Mouse (Mus musculus) embryonic facial prominence, embryonic 11.5 days (tissue): Measurements from ENCODE around the gene Spryd4. TPM values are rescaled to one million over a fixed set of nuclear protein-coding genes. Genes with fewer than 3 reads are reported as not detected.
A peak's percentile ranks its signal among the peaks of the same experiment; 100 is the strongest.
"Not testable (repeated sequence)": the region's sequence is repeated elsewhere in the genome, so short reads cannot be mapped to it uniquely, and the experiment has no call there.

Experiments used
- ATAC-seq: fragments of 200-750 bp; cut with Nextera tagmentation; replicated peaks from 2 replicates; pipeline ENCODE4 v1.8.0; 2017; ENCODE audit warnings: low read depth; ENCODE audit not compliant: insufficient number of reproducible peaks, low FRiP score, low TSS enrichment
- DNase-seq: peaks from one replicate; pipeline ENCODE4 v3.0.0-alpha.2; 2015; ENCODE audit warnings: low spot score
- H3K27ac ChIP-seq: fragments of 300-500 bp; sonication (generic); replicated peaks from 2 replicates; pipeline ENCODE4 v1.5.1; 2014; ENCODE audit warnings: mild to moderate bottlenecking, low read depth, low read length, control low read depth
- H3K27me3 ChIP-seq: fragments of 300-500 bp; sonication (generic); 2 replicates; pipeline ENCODE4 v1.6.1; 2014; ENCODE audit warnings: mild to moderate bottlenecking, low read length, moderate library complexity, mixed read lengths; ENCODE audit not compliant: control insufficient read depth, insufficient read depth
- H3K36me3 ChIP-seq: fragments of 300-500 bp; sonication (generic); replicated peaks from 2 replicates; pipeline ENCODE4 v1.6.1; 2014; ENCODE audit warnings: low read depth, mild to moderate bottlenecking, low read length, moderate library complexity, mixed read lengths; ENCODE audit not compliant: control insufficient read depth, insufficient read depth
- H3K4me1 ChIP-seq: fragments of 300-500 bp; sonication (generic); 2 replicates; pipeline ENCODE4 v1.6.1; 2014; ENCODE audit warnings: low read length, mixed read lengths; ENCODE audit not compliant: control insufficient read depth, insufficient read depth
- H3K4me2 ChIP-seq: fragments of 300-500 bp; sonication (generic); 2 replicates; pipeline ENCODE4 v1.6.1; 2014; ENCODE audit warnings: low read depth, mild to moderate bottlenecking, control low read depth, low read length, moderate library complexity
- H3K4me3 ChIP-seq: fragments of 300-500 bp; sonication (generic); 2 replicates; pipeline ENCODE4 v1.5.1; 2014; ENCODE audit warnings: low read depth, low read length, control low read depth
- H3K9ac ChIP-seq: fragments of 300-500 bp; sonication (generic); replicated peaks from 2 replicates; pipeline ENCODE4 v1.6.1; 2014; ENCODE audit warnings: mild to moderate bottlenecking, control low read depth, low read length
- H3K9me3 ChIP-seq: fragments of 300-500 bp; sonication (generic); replicated peaks from 2 replicates; pipeline ENCODE4 v1.6.1; 2016; ENCODE audit warnings: mild to moderate bottlenecking, low read length, inconsistent platforms, mixed read lengths; ENCODE audit not compliant: control insufficient read depth
- WGBS: fragments of 180-500 bp; shearing (Covaris S2); extraction: QIAGEN DNeasy Blood & Tissue Kit; methylation state at CpG from one replicate; pipeline ENCODE4 v1.1.7; 2014; 5-methylcytosine and 5-hydroxymethylcytosine counted together
- polyA plus RNA-seq: library from polyadenylated mRNA; unstranded; fragments of >200 nt; fragmentation: Nextera tagmentation; extraction: Ambion mirVana; gene quantifications from 2 replicates; pipeline ENCODE4 v1.2.1, GENCODE M21; 2014

Spryd4 gene
- polyA plus RNA-seq, 1 experiment from 2014 or later, result 30.7 TPM

DNA sequence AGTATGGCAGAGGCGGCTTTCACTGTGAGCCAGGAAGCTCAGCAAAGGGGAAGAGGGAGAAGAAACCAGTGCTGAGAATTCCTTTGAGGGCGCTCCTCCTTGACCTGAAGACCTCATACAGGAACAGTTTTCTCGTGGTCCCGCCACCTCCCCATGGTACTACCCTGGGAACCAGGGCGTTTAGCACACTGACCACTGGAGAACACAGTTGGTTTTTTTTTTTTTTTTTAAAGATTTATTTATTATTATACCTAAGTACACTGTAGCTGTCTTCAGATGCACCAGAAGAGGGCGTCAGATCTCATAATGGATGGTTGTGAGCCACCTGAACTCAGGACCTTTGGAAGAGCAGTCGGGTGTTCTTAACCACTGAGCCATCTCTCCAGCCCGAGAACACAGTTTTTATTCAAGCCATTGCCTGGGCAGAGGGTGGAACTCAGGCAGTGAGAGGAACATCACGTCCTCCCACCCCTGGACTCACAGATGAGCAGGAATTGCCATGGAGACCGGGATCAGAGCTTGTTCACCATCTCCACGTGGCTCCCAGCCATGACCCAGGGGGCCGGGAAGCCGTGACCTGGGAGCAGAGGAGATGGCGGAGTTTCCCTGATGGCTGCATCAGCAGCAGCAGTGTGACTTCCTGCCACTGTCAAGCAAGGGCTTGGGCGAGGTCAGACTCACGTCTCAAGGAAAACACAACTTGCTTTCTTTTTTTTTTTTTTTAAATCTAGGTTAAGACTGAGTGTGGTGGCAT is 10.1 kb upstream of the Spryd4 start:
- DNase-seq, result no peak
- WGBS, result 49% methylated on average over 16 of the region's 16 CpGs
- no peaks in the 10 kb centered on the region for H3K27me3 ChIP-seq
- H3K9me3 ChIP-seq, result no peaks in the 10 kb centered on the region
- no peak overlapping the region for H3K4me2 ChIP-seq
- H3K36me3 ChIP-seq, result no peaks in the 10 kb centered on the region
- H3K4me1 ChIP-seq, result no peaks in the 10 kb centered on the region
- no peak overlapping the region for H3K4me3 ChIP-seq
- ATAC-seq, result no peak
- no peak overlapping the region for H3K9ac ChIP-seq
- no peak overlapping the region for H3K27ac ChIP-seq

DNA sequence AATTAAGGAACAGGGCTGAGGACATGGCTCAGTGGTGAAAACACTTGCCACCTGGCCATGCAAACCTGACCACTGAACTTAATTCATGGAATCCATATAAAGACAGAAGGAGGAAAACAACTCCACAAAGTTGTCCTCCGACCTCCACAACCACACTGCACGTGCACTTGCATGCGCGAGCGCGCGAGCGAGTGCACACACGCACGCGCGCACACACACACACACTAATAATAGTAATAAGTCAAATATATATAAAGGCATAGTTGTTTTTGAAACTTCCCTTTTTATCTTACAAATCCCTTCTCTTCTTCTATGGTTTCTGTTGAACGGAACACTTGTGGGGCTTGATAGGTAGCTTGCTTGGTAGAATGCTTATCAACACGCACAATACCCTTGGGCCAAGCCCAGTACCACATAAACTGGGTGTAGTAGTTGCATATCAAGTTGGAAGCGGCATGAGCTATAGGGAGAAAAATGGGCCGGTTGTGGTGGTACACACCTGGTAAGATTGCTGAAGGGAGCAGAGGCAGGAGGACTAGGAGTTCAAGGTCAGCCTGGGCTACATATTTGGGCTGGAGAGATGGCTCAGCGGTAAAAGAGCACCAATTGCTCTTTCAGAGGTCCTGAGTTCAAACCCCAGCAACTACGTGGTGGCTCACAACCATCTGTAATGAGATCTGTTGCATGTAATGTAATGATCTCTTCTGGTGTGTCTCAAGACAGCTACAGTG is 6.9 kb upstream of the Spryd4 start:
- H3K27me3 ChIP-seq, result no peaks in the 10 kb centered on the region
- H3K4me2 ChIP-seq, result no peak overlapping the region
- no peaks in the 10 kb centered on the region for H3K4me1 ChIP-seq
- no peak overlapping the region for H3K4me3 ChIP-seq
- H3K27ac ChIP-seq, result no peak overlapping the region
- H3K9ac ChIP-seq, result no peak overlapping the region
- no peak for ATAC-seq
- H3K36me3 ChIP-seq, result no peaks in the 10 kb centered on the region
- DNase-seq, result no peak
- no peaks in the 10 kb centered on the region for H3K9me3 ChIP-seq
- WGBS, result 94% methylated on average over 18 of the region's 18 CpGs

GRCm38 (mm10) chr10:128214981-128215380 is 3.4 kb upstream of the Spryd4 start:
- no peak overlapping the region for H3K27ac ChIP-seq

GRCm38 (mm10) chr10:128214112-128214511 is 2.5 kb upstream of the Spryd4 start:
- not testable (repeated sequence) for DNase-seq, H3K27me3 ChIP-seq

More at GRCm38 (mm10) chr10:128214981-128215380, 3.4 kb upstream of the Spryd4 start:
- Histone ChIP-seq H3K4me2 (no peak overlapping the region), H3K36me3 (no peaks in the 10 kb centered on the region), H3K4me1 (peaks cover 2% of the 10 kb centered on the region; the same call in 1 of the 2 replicates), H3K27me3 (no peaks in the 10 kb centered on the region), H3K9ac (no peak overlapping the region), H3K4me3 (no peak overlapping the region), H3K9me3 (no peaks in the 10 kb centered on the region)
- ATAC-seq (no peak), DNase-seq (no peak)
- 92% methylated on average over 5 of the region's 5 CpGs for WGBS

GRCm38 (mm10) chr10:128212871-128213323 is 1.3 kb upstream of the Spryd4 start:
- peak overlapping the region; percentile 37; the same call in 1 of the 2 replicates for H3K9ac ChIP-seq
- H3K36me3 ChIP-seq, result no peaks in the 10 kb centered on the region
- H3K9me3 ChIP-seq, result no peaks in the 10 kb centered on the region
- H3K4me2 ChIP-seq, result peak overlapping the region; percentile 36
- 3% methylated on average over 18 of the region's 18 CpGs for WGBS
- ATAC-seq (no peak), DNase-seq (peak; percentile 76)
- no peaks in the 10 kb centered on the region for H3K27me3 ChIP-seq
- no peak overlapping the region for H3K27ac ChIP-seq
- H3K4me1 ChIP-seq, result peaks cover 2% of the 10 kb centered on the region; the same call in 1 of the 2 replicates
- peak overlapping the region; percentile 20 for H3K4me3 ChIP-seq

More at GRCm38 (mm10) chr10:128214112-128214511, 2.5 kb upstream of the Spryd4 start:
- not testable (repeated sequence) for H3K27ac ChIP-seq, H3K9me3 ChIP-seq, H3K36me3 ChIP-seq, H3K4me1 ChIP-seq, ATAC-seq, H3K9ac ChIP-seq, H3K4me3 ChIP-seq, H3K4me2 ChIP-seq
- WGBS, result 85% methylated on average over 4 of the region's 4 CpGs

DNA sequence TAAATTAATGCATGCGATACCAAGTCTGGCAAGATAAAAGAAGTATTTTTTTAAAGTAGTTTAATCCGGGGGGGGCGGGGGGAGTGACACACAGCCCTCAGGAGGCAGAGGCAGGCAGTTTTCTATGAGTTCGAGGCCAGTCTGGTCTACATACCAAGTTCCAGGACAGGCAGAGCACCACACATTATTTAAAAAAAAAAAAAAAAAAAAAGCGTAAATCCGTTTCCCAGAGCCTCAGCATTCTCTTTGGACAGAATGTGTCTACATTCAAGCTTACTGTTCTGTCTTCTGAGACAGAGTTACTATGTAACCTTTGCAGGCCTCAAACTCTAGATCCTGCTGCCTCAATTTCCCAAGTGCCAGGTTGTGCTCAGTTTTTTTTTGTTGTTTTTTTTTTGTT is 541 bp upstream of the Spryd4 start:
- Histone ChIP-seq H3K4me1 (peaks cover 2% of the 10 kb centered on the region; the same call in 1 of the 2 replicates), H3K4me3 (peak overlapping the region; percentile 64), H3K9me3 (no peaks in the 10 kb centered on the region), H3K9ac (peak overlapping the region; percentile 40; the same call in 1 of the 2 replicates), H3K27me3 (no peaks in the 10 kb centered on the region), H3K36me3 (no peaks in the 10 kb centered on the region), H3K4me2 (peak overlapping the region; percentile 80), H3K27ac (no peak overlapping the region)
- DNase-seq, result no peak
- no peak for ATAC-seq
- 42% methylated on average over 6 of the region's 6 CpGs for WGBS

- DNase-seq (no peak), ATAC-seq (0 out of 2 replicates have a peak, but pooled peaks have one; percentile 18)
- no peak overlapping the region for H3K27ac ChIP-seq
- WGBS, result 29% methylated on average over 14 of the region's 14 CpGs
- H3K27me3 ChIP-seq, result no peaks in the 10 kb centered on the region
- no peaks in the 10 kb centered on the region for H3K9me3 ChIP-seq
- peak overlapping the region; percentile 64 for H3K4me3 ChIP-seq
- H3K36me3 ChIP-seq, result no peaks in the 10 kb centered on the region
- H3K4me1 ChIP-seq, result peaks cover 2% of the 10 kb centered on the region; the same call in 1 of the 2 replicates
- peak overlapping the region; percentile 73 for H3K9ac ChIP-seq
- peak overlapping the region; percentile 80 for H3K4me2 ChIP-seq
These were observed 653 bp downstream of the Spryd4 start for GRCm38 (mm10) chr10:128210954-128211353.

GRCm38 (mm10) chr10:128210131-128210530 is 1.5 kb downstream of the Spryd4 start:
- WGBS, result 89% methylated on average over 2 of the region's 2 CpGs
- H3K27me3 ChIP-seq, result no peaks in the 10 kb centered on the region
- H3K4me2 ChIP-seq, result no peak overlapping the region
- H3K4me1 ChIP-seq, result peaks cover 2% of the 10 kb centered on the region; the same call in 1 of the 2 replicates
- no peak overlapping the region for H3K9ac ChIP-seq
- DNase-seq (no peak), ATAC-seq (no peak)
- no peak overlapping the region for H3K27ac ChIP-seq
- H3K36me3 ChIP-seq, result no peaks in the 10 kb centered on the region
- no peak overlapping the region for H3K4me3 ChIP-seq
- H3K9me3 ChIP-seq, result no peaks in the 10 kb centered on the region
